Mouse (Mus musculus): Measurements from ENCODE around the gene Zmym3. TPM values are rescaled to one million over a fixed set of nuclear protein-coding genes. Genes with fewer than 3 reads are reported as not detected.
A peak's percentile ranks its signal among the peaks of the same experiment; 100 is the strongest.

The Zmym3 gene
- 8.0 and 11.8 TPM in 2 replicates for polyA plus RNA-seq (2012; rRNA removed)

- no peak within 1 kb of the TSS for H3K27ac ChIP-seq (ENCODE audit: insufficient read depth, low read depth, low read length)
- WGBS, result 27% methylated on average over 4 of the region's 4 CpGs
- no peaks in the 10 kb centered on the region for H3K4me1 ChIP-seq (ENCODE audit: control insufficient read depth, insufficient read depth, insufficient read length, low read length)
- H3K27me3 ChIP-seq (ENCODE audit: control insufficient read depth, insufficient read depth, low read length), result no peaks in the 10 kb centered on the region
- H3K4me3 ChIP-seq (ENCODE audit: low read depth, low read length), result peak within 1 kb of the TSS; percentile 100
- H3K36me3 ChIP-seq (ENCODE audit: control insufficient read depth, insufficient read depth, low read length), result no peaks in the 10 kb centered on the region
- no peak for TF ChIP-seq POLR2A (IDR thresholded peaks at IDR 0.05; ENCODE audit: low read depth, low read length)
- TF ChIP-seq CTCF (IDR thresholded peaks at IDR 0.05; ENCODE audit: extremely low read depth, insufficient read length, insufficient replicate concordance, low read depth, low read length), result no peak
These were observed at the start of gene Zmym3 for GRCm38 (mm10) chrX:101420700-101421095. Gene Zmym3, minus strand, starts transcription at chrX:101420849.

GRCm38 (mm10) chrX:101451591-101451990 lies 30.9 kb upstream of the Zmym3 start:
- Histone ChIP-seq H3K27ac (ENCODE audit: insufficient read depth, low read depth, low read length) (no peak overlapping the region), H3K4me3 (ENCODE audit: low read depth, low read length) (no peak overlapping the region), H3K4me1 (ENCODE audit: control insufficient read depth, insufficient read depth, insufficient read length, low read length) (no peaks in the 10 kb centered on the region), H3K36me3 (ENCODE audit: control insufficient read depth, insufficient read depth, low read length) (peaks cover 15% of the 10 kb centered on the region), H3K27me3 (ENCODE audit: control insufficient read depth, insufficient read depth, low read length) (no peaks in the 10 kb centered on the region)
- TF ChIP-seq CTCF (IDR thresholded peaks at IDR 0.05; ENCODE audit: extremely low read depth, insufficient read length, insufficient replicate concordance, low read depth, low read length) (no peak), POLR2A (IDR thresholded peaks at IDR 0.05; ENCODE audit: low read depth, low read length) (no peak)
- 68% methylated on average over 3 of the region's 3 CpGs for WGBS

GRCm38 (mm10) chrX:101451147-101451546 lies 30.5 kb upstream of the Zmym3 start:
- H3K4me3 ChIP-seq (ENCODE audit: low read depth, low read length), result no peak overlapping the region
- no peaks in the 10 kb centered on the region for H3K4me1 ChIP-seq (ENCODE audit: control insufficient read depth, insufficient read depth, insufficient read length, low read length)
- no peak overlapping the region for H3K27ac ChIP-seq (ENCODE audit: insufficient read depth, low read depth, low read length)
- 38% methylated on average over 1 of the region's 1 CpGs for WGBS
- H3K36me3 ChIP-seq (ENCODE audit: control insufficient read depth, insufficient read depth, low read length), result peaks cover 19% of the 10 kb centered on the region
- no peak for TF ChIP-seq POLR2A (IDR thresholded peaks at IDR 0.05; ENCODE audit: low read depth, low read length)
- TF ChIP-seq CTCF (IDR thresholded peaks at IDR 0.05; ENCODE audit: extremely low read depth, insufficient read length, insufficient replicate concordance, low read depth, low read length), result no peak
- no peaks in the 10 kb centered on the region for H3K27me3 ChIP-seq (ENCODE audit: control insufficient read depth, insufficient read depth, low read length)

- H3K27me3 ChIP-seq (ENCODE audit: control insufficient read depth, insufficient read depth, low read length), result no peaks in the 10 kb centered on the region
- no peak within 1 kb of the TSS for H3K4me3 ChIP-seq (ENCODE audit: low read depth, low read length)
- no peaks in the 10 kb centered on the region for H3K4me1 ChIP-seq (ENCODE audit: control insufficient read depth, insufficient read depth, insufficient read length, low read length)
- no peak within 1 kb of the TSS for H3K27ac ChIP-seq (ENCODE audit: insufficient read depth, low read depth, low read length)
- 67% methylated on average over 4 of the region's 4 CpGs for WGBS
- peaks cover 31% of the 10 kb centered on the region for H3K36me3 ChIP-seq (ENCODE audit: control insufficient read depth, insufficient read depth, low read length)
- no peak for TF ChIP-seq CTCF (IDR thresholded peaks at IDR 0.05; ENCODE audit: extremely low read depth, insufficient read length, insufficient replicate concordance, low read depth, low read length)
- no peak for TF ChIP-seq POLR2A (IDR thresholded peaks at IDR 0.05; ENCODE audit: low read depth, low read length)
These were observed 28.3 kb upstream of the Zmym3 start, which contains the start of gene Itgb1bp2 for GRCm38 (mm10) chrX:101448886-101449475. Gene Itgb1bp2, plus strand, starts transcription at chrX:101449088.

GRCm38 (mm10) chrX:101429976-101430375 lies 9.3 kb upstream of the Zmym3 start:
- Histone ChIP-seq H3K27me3 (ENCODE audit: control insufficient read depth, insufficient read depth, low read length) (no peaks in the 10 kb centered on the region), H3K4me3 (ENCODE audit: low read depth, low read length) (peak overlapping the region; percentile 89), H3K27ac (ENCODE audit: insufficient read depth, low read depth, low read length) (peak overlapping the region; percentile 77), H3K36me3 (ENCODE audit: control insufficient read depth, insufficient read depth, low read length) (peaks cover 9% of the 10 kb centered on the region; the same call in 1 of the 2 replicates), H3K4me1 (ENCODE audit: control insufficient read depth, insufficient read depth, insufficient read length, low read length) (0 out of 2 replicates have a peak, but pooled peaks cover 1% of the 10 kb centered on the region)
- TF ChIP-seq POLR2A (IDR thresholded peaks at IDR 0.05; ENCODE audit: low read depth, low read length), result no peak
- no peak for TF ChIP-seq CTCF (IDR thresholded peaks at IDR 0.05; ENCODE audit: extremely low read depth, insufficient read length, insufficient replicate concordance, low read depth, low read length)
- WGBS, result 21% methylated on average over 14 of the region's 14 CpGs

GRCm38 (mm10) chrX:101429142-101429949 lies 8.7 kb upstream of the Zmym3 start, which contains the start of gene Nono:
Gene Nono, plus strand, starts transcription at chrX:101429318.
- H3K4me3 ChIP-seq (ENCODE audit: low read depth, low read length), result peak within 1 kb of the TSS; percentile 100
- peaks cover 9% of the 10 kb centered on the region; the same call in 1 of the 2 replicates for H3K36me3 ChIP-seq (ENCODE audit: control insufficient read depth, insufficient read depth, low read length)
- H3K27me3 ChIP-seq (ENCODE audit: control insufficient read depth, insufficient read depth, low read length), result no peaks in the 10 kb centered on the region
- WGBS, result 15% methylated on average over 51 of the region's 51 CpGs
- H3K27ac ChIP-seq (ENCODE audit: insufficient read depth, low read depth, low read length), result peak within 1 kb of the TSS; percentile 100
- TF ChIP-seq POLR2A (IDR thresholded peaks at IDR 0.05; ENCODE audit: low read depth, low read length), result peak; percentile 46; the same call in 1 of the 2 replicates
- TF ChIP-seq CTCF (IDR thresholded peaks at IDR 0.05; ENCODE audit: extremely low read depth, insufficient read length, insufficient replicate concordance, low read depth, low read length), result no peak
- H3K4me1 ChIP-seq (ENCODE audit: control insufficient read depth, insufficient read depth, insufficient read length, low read length), result 0 out of 2 replicates have a peak, but pooled peaks cover 1% of the 10 kb centered on the region

- H3K4me3 ChIP-seq (ENCODE audit: low read depth, low read length), result peak overlapping the region; percentile 35; the same call in 1 of the 2 replicates
- 16% methylated on average over 7 of the region's 7 CpGs for WGBS
- H3K36me3 ChIP-seq (ENCODE audit: control insufficient read depth, insufficient read depth, low read length), result peaks cover 9% of the 10 kb centered on the region; the same call in 1 of the 2 replicates
- no peak for TF ChIP-seq POLR2A (IDR thresholded peaks at IDR 0.05; ENCODE audit: low read depth, low read length)
- TF ChIP-seq CTCF (IDR thresholded peaks at IDR 0.05; ENCODE audit: extremely low read depth, insufficient read length, insufficient replicate concordance, low read depth, low read length), result no peak
- peak overlapping the region; percentile 100 for H3K27ac ChIP-seq (ENCODE audit: insufficient read depth, low read depth, low read length)
- H3K27me3 ChIP-seq (ENCODE audit: control insufficient read depth, insufficient read depth, low read length), result no peaks in the 10 kb centered on the region
- H3K4me1 ChIP-seq (ENCODE audit: control insufficient read depth, insufficient read depth, insufficient read length, low read length), result 0 out of 2 replicates have a peak, but pooled peaks cover 1% of the 10 kb centered on the region
These were observed 8.1 kb upstream of the Zmym3 start for GRCm38 (mm10) chrX:101428785-101429141.
